Mouse (Mus musculus): ENCODE measurements at regions not wholly inside any gene's neighbourhood (a gene's known extent, or its start where the extent isn't known, plus 50 kb on each side); places are given as distances from the start of the nearest gene placed in this dataset.

- 56% methylated on average over 1 of the region's 1 CpGs for WGBS
- Histone ChIP-seq H3K4me1 (ENCODE audit: control insufficient read depth, insufficient read depth, low read length) (no peaks in the 10 kb centered on the region), H3K9ac (replicated peaks; ENCODE audit: low read depth, low read length) (no peak overlapping the region), H3K4me2 (replicated peaks; ENCODE audit: low read depth, low read length) (no peak overlapping the region), H3K4me3 (ENCODE audit: low read depth, low read length) (no peak overlapping the region), H3K27ac (ENCODE audit: low read length) (no peak overlapping the region), H3K9me3 (ENCODE audit: control insufficient read depth, low read depth, low read length) (no peaks in the 10 kb centered on the region), H3K36me3 (ENCODE audit: control insufficient read depth, insufficient read depth, low read length) (no peaks in the 10 kb centered on the region), H3K27me3 (ENCODE audit: control insufficient read depth, insufficient read depth, low read length) (no peaks in the 10 kb centered on the region)
- ATAC-seq (ENCODE audit: insufficient number of reproducible peaks, insufficient read depth, low FRiP score, low read depth), result no peak
These were observed 136.5 kb upstream of the 4930535I16Rik start for GRCm38 (mm10) chr4:124054240-124054760.

- H3K9me3 ChIP-seq (ENCODE audit: control insufficient read depth, low read depth, low read length), result no peaks in the 10 kb centered on the region
- no peak overlapping the region for H3K9ac ChIP-seq (replicated peaks; ENCODE audit: low read depth, low read length)
- H3K27me3 ChIP-seq (ENCODE audit: control insufficient read depth, insufficient read depth, low read length), result no peaks in the 10 kb centered on the region
- ATAC-seq (ENCODE audit: insufficient number of reproducible peaks, insufficient read depth, low FRiP score, low read depth), result no peak
- no peak overlapping the region for H3K27ac ChIP-seq (ENCODE audit: low read length)
- H3K4me3 ChIP-seq (ENCODE audit: low read depth, low read length), result no peak overlapping the region
- no peaks in the 10 kb centered on the region for H3K36me3 ChIP-seq (ENCODE audit: control insufficient read depth, insufficient read depth, low read length)
- H3K4me2 ChIP-seq (replicated peaks; ENCODE audit: low read depth, low read length), result no peak overlapping the region
- 78% methylated on average over 2 of the region's 2 CpGs for WGBS
- no peaks in the 10 kb centered on the region for H3K4me1 ChIP-seq (ENCODE audit: control insufficient read depth, insufficient read depth, low read length)
These were observed 135.7 kb upstream of the 4930535I16Rik start for GRCm38 (mm10) chr4:124053340-124054038.

- Histone ChIP-seq H3K36me3 (ENCODE audit: control insufficient read depth, insufficient read depth, low read length) (no peaks in the 10 kb centered on the region), H3K27ac (ENCODE audit: low read length) (no peak overlapping the region), H3K4me1 (ENCODE audit: control insufficient read depth, insufficient read depth, low read length) (no peaks in the 10 kb centered on the region), H3K9ac (replicated peaks; ENCODE audit: low read depth, low read length) (no peak overlapping the region), H3K27me3 (ENCODE audit: control insufficient read depth, insufficient read depth, low read length) (no peaks in the 10 kb centered on the region), H3K4me3 (ENCODE audit: low read depth, low read length) (no peak overlapping the region), H3K9me3 (ENCODE audit: control insufficient read depth, low read depth, low read length) (no peaks in the 10 kb centered on the region), H3K4me2 (replicated peaks; ENCODE audit: low read depth, low read length) (no peak overlapping the region)
- no peak for ATAC-seq (ENCODE audit: insufficient number of reproducible peaks, insufficient read depth, low FRiP score, low read depth)
- 65% methylated on average over 2 of the region's 2 CpGs for WGBS
These were observed 134.6 kb upstream of the 4930535I16Rik start for GRCm38 (mm10) chr4:124052387-124052786.

- ATAC-seq (ENCODE audit: insufficient number of reproducible peaks, insufficient read depth, low FRiP score, low read depth), result no peak
- no peak overlapping the region for H3K9ac ChIP-seq (replicated peaks; ENCODE audit: low read depth, low read length)
- H3K4me3 ChIP-seq (ENCODE audit: low read depth, low read length), result no peak overlapping the region
- H3K27ac ChIP-seq (ENCODE audit: low read length), result no peak overlapping the region
- H3K36me3 ChIP-seq (ENCODE audit: control insufficient read depth, insufficient read depth, low read length), result no peaks in the 10 kb centered on the region
- H3K27me3 ChIP-seq (ENCODE audit: control insufficient read depth, insufficient read depth, low read length), result no peaks in the 10 kb centered on the region
- 28% methylated on average over 12 of the region's 12 CpGs for WGBS
- no peaks in the 10 kb centered on the region for H3K9me3 ChIP-seq (ENCODE audit: control insufficient read depth, low read depth, low read length)
- H3K4me1 ChIP-seq (ENCODE audit: control insufficient read depth, insufficient read depth, low read length), result no peaks in the 10 kb centered on the region
- H3K4me2 ChIP-seq (replicated peaks; ENCODE audit: low read depth, low read length), result no peak overlapping the region
These were observed 130.6 kb upstream of the 4930535I16Rik start for GRCm38 (mm10) chr4:124048348-124048831.

- no peak overlapping the region for H3K27ac ChIP-seq (ENCODE audit: low read length)
- no peaks in the 10 kb centered on the region for H3K9me3 ChIP-seq (ENCODE audit: control insufficient read depth, low read depth, low read length)
- no peak overlapping the region for H3K9ac ChIP-seq (replicated peaks; ENCODE audit: low read depth, low read length)
- WGBS, result 67% methylated on average over 3 of the region's 3 CpGs
- no peak for ATAC-seq (ENCODE audit: insufficient number of reproducible peaks, insufficient read depth, low FRiP score, low read depth)
- H3K4me1 ChIP-seq (ENCODE audit: control insufficient read depth, insufficient read depth, low read length), result no peaks in the 10 kb centered on the region
- no peak overlapping the region for H3K4me2 ChIP-seq (replicated peaks; ENCODE audit: low read depth, low read length)
- H3K27me3 ChIP-seq (ENCODE audit: control insufficient read depth, insufficient read depth, low read length), result no peaks in the 10 kb centered on the region
- no peak overlapping the region for H3K4me3 ChIP-seq (ENCODE audit: low read depth, low read length)
- no peaks in the 10 kb centered on the region for H3K36me3 ChIP-seq (ENCODE audit: control insufficient read depth, insufficient read depth, low read length)
These were observed 130.1 kb upstream of the 4930535I16Rik start for GRCm38 (mm10) chr4:124047898-124048297.

- Histone ChIP-seq H3K9ac (replicated peaks; ENCODE audit: low read depth, low read length) (no peak overlapping the region), H3K4me1 (ENCODE audit: control insufficient read depth, insufficient read depth, low read length) (peaks cover 3% of the 10 kb centered on the region; the same call in 1 of the 2 replicates), H3K36me3 (ENCODE audit: control insufficient read depth, insufficient read depth, low read length) (no peaks in the 10 kb centered on the region), H3K27ac (ENCODE audit: low read length) (no peak overlapping the region), H3K9me3 (ENCODE audit: control insufficient read depth, low read depth, low read length) (no peaks in the 10 kb centered on the region), H3K27me3 (ENCODE audit: control insufficient read depth, insufficient read depth, low read length) (no peaks in the 10 kb centered on the region), H3K4me2 (replicated peaks; ENCODE audit: low read depth, low read length) (no peak overlapping the region), H3K4me3 (ENCODE audit: low read depth, low read length) (no peak overlapping the region)
- WGBS, result 53% methylated on average over 12 of the region's 12 CpGs
- ATAC-seq (ENCODE audit: insufficient number of reproducible peaks, insufficient read depth, low FRiP score, low read depth), result no peak
These were observed 118.7 kb upstream of the 4930535I16Rik start for GRCm38 (mm10) chr4:124036483-124036882.

GRCm38 (mm10) chr4:124035657-124036061 is 117.8 kb upstream of the 4930535I16Rik start:
- whole genome bisulfite sequencing, result 17% methylated on average over 10 of the region's 10 CpGs
- H3K9me3 ChIP-seq (ENCODE audit: control insufficient read depth, low read depth, low read length), result no peaks in the 10 kb centered on the region
- no peak overlapping the region for H3K4me3 ChIP-seq (ENCODE audit: low read depth, low read length)
- no peak overlapping the region for H3K4me2 ChIP-seq (replicated peaks; ENCODE audit: low read depth, low read length)
- no peaks in the 10 kb centered on the region for H3K36me3 ChIP-seq (ENCODE audit: control insufficient read depth, insufficient read depth, low read length)
- peaks cover 3% of the 10 kb centered on the region; the same call in 1 of the 2 replicates for H3K4me1 ChIP-seq (ENCODE audit: control insufficient read depth, insufficient read depth, low read length)
- H3K27ac ChIP-seq (ENCODE audit: low read length), result no peak overlapping the region
- H3K9ac ChIP-seq (replicated peaks; ENCODE audit: low read depth, low read length), result no peak overlapping the region
- no peak for ATAC-seq (ENCODE audit: insufficient number of reproducible peaks, insufficient read depth, low FRiP score, low read depth)
- no peaks in the 10 kb centered on the region for H3K27me3 ChIP-seq (ENCODE audit: control insufficient read depth, insufficient read depth, low read length)

- 26% methylated on average over 7 of the region's 7 CpGs for WGBS
- H3K27me3 ChIP-seq (ENCODE audit: control insufficient read depth, insufficient read depth, low read length), result no peaks in the 10 kb centered on the region
- H3K27ac ChIP-seq (ENCODE audit: low read length), result no peak overlapping the region
- no peaks in the 10 kb centered on the region for H3K36me3 ChIP-seq (ENCODE audit: control insufficient read depth, insufficient read depth, low read length)
- H3K4me3 ChIP-seq (ENCODE audit: low read depth, low read length), result no peak overlapping the region
- no peak overlapping the region for H3K9ac ChIP-seq (replicated peaks; ENCODE audit: low read depth, low read length)
- H3K9me3 ChIP-seq (ENCODE audit: control insufficient read depth, low read depth, low read length), result no peaks in the 10 kb centered on the region
- H3K4me1 ChIP-seq (ENCODE audit: control insufficient read depth, insufficient read depth, low read length), result peaks cover 3% of the 10 kb centered on the region; the same call in 1 of the 2 replicates
- H3K4me2 ChIP-seq (replicated peaks; ENCODE audit: low read depth, low read length), result no peak overlapping the region
- no peak for ATAC-seq (ENCODE audit: insufficient number of reproducible peaks, insufficient read depth, low FRiP score, low read depth)
These were observed 117.4 kb upstream of the 4930535I16Rik start for GRCm38 (mm10) chr4:124035192-124035591.

Measured in stomach, embryonic 14.5 days (tissue).